Mouse (Mus musculus): ENCODE measurements around the gene Tenm4. TPM values are rescaled to one million over a fixed set of nuclear protein-coding genes. Genes with fewer than 3 reads are reported as not detected.

Tenm4 gene
- polyA plus RNA-seq, 1 experiment from 2014 or later: 45.6 TPM

DNA sequence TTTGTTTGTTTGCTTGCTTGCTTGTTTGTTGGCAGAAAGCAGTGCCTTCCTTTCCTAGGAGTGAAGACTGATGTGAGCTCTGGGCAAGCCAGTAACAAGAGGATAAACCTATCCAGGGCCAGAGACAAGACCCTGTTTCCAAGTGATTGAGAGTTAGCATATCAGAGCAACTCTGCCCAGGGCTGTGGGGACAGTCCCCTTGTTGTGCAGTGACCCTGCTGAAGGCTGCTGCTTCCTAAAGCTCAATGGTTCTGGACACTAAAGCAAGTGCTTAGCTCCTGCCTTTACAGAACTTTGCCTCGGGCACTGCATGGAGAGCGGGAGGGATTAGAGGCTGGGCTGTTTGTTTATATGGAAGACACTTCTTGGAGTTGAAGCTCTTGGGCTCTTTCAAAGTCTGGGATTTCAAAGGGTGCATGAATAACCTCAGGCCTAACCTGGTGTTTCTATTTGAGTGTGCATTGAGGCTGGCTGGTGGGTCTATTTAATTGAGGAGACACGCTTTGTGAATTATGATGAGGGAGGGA lies 185.3 kb downstream of the Tenm4 start:
- peaks cover 6% of the 10 kb centered on the region; the same call in 1 of the 2 replicates for H3K4me1 ChIP-seq
- ATAC-seq (ENCODE audit: insufficient number of reproducible peaks, insufficient read depth, low FRiP score, low TSS enrichment, low read depth): no peak
- no peaks in the 10 kb centered on the region for H3K36me3 ChIP-seq
- no peak overlapping the region for H3K4me3 ChIP-seq
- no peaks in the 10 kb centered on the region for H3K27me3 ChIP-seq
- H3K27ac ChIP-seq: no peak overlapping the region
- H3K4me2 ChIP-seq: no peak overlapping the region
- H3K9ac ChIP-seq: no peak overlapping the region
- 23% methylated on average over 3 of the region's 3 CpGs for WGBS
- H3K9me3 ChIP-seq: no peaks in the 10 kb centered on the region

DNA sequence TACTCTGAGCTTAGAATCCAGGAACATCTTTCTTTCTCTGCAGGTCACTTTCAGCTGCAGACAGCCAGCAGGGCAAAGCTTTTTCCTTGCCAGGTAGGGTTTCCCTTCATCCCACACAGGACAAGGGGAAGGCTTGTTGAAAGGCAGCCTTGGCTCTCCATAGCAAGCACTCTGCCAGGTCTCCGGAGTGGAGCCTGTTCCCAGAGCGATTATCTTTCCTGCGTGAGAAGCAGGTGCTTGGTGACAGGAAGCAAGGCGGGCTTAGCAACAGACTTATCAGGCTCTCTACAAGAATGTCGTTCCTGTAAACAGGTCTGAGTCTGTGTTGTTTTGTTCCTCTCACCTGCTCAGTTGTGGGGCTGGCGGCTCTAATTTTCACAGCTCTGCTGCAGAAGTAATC lies 186.5 kb downstream of the Tenm4 start:
- H3K27me3 ChIP-seq: no peaks in the 10 kb centered on the region
- no peak overlapping the region for H3K4me2 ChIP-seq
- no peak overlapping the region for H3K9ac ChIP-seq
- peaks cover 6% of the 10 kb centered on the region; the same call in 1 of the 2 replicates for H3K4me1 ChIP-seq
- H3K4me3 ChIP-seq: no peak overlapping the region
- ATAC-seq (ENCODE audit: insufficient number of reproducible peaks, insufficient read depth, low FRiP score, low TSS enrichment, low read depth): 0 out of 2 replicates have a peak, but pooled peaks have one; percentile 32
- H3K27ac ChIP-seq: no peak overlapping the region
- H3K36me3 ChIP-seq: no peaks in the 10 kb centered on the region
- no peaks in the 10 kb centered on the region for H3K9me3 ChIP-seq
- 55% methylated on average over 6 of the region's 6 CpGs for WGBS

- no peaks in the 10 kb centered on the region for H3K9me3 ChIP-seq
- H3K4me3 ChIP-seq: no peak overlapping the region
- H3K27me3 ChIP-seq: no peaks in the 10 kb centered on the region
- no peak for ATAC-seq (ENCODE audit: insufficient number of reproducible peaks, insufficient read depth, low FRiP score, low TSS enrichment, low read depth)
- H3K9ac ChIP-seq: no peak overlapping the region
- H3K4me2 ChIP-seq: no peak overlapping the region
- H3K4me1 ChIP-seq: peaks cover 3% of the 10 kb centered on the region; the same call in 1 of the 2 replicates
- no peaks in the 10 kb centered on the region for H3K36me3 ChIP-seq
- H3K27ac ChIP-seq: no peak overlapping the region
- 48% methylated on average over 3 of the region's 3 CpGs for WGBS
Measured at GRCm38 (mm10) chr7:96363311-96363710, 192.3 kb downstream of the Tenm4 start.

GRCm38 (mm10) chr7:96369947-96370346 lies 198.9 kb downstream of the Tenm4 start:
- Histone ChIP-seq H3K4me1 (peaks cover 14% of the 10 kb centered on the region), H3K36me3 (no peaks in the 10 kb centered on the region), H3K9ac (no peak overlapping the region), H3K27ac (no peak overlapping the region), H3K9me3 (no peaks in the 10 kb centered on the region), H3K4me3 (no peak overlapping the region), H3K4me2 (no peak overlapping the region), H3K27me3 (no peaks in the 10 kb centered on the region)
- no peak for ATAC-seq (ENCODE audit: insufficient number of reproducible peaks, insufficient read depth, low FRiP score, low TSS enrichment, low read depth)
- 77% methylated on average over 4 of the region's 4 CpGs for WGBS

GRCm38 (mm10) chr7:96374004-96374663 lies 203.1 kb downstream of the Tenm4 start:
- peaks cover 43% of the 10 kb centered on the region for H3K4me1 ChIP-seq
- H3K4me3 ChIP-seq: no peak overlapping the region
- no peaks in the 10 kb centered on the region for H3K27me3 ChIP-seq
- H3K9ac ChIP-seq: no peak overlapping the region
- no peak for ATAC-seq (ENCODE audit: insufficient number of reproducible peaks, insufficient read depth, low FRiP score, low TSS enrichment, low read depth)
- no peak overlapping the region for H3K27ac ChIP-seq
- 70% methylated on average over 6 of the region's 6 CpGs for WGBS
- H3K4me2 ChIP-seq: no peak overlapping the region
- H3K9me3 ChIP-seq: no peaks in the 10 kb centered on the region
- no peaks in the 10 kb centered on the region for H3K36me3 ChIP-seq

DNA sequence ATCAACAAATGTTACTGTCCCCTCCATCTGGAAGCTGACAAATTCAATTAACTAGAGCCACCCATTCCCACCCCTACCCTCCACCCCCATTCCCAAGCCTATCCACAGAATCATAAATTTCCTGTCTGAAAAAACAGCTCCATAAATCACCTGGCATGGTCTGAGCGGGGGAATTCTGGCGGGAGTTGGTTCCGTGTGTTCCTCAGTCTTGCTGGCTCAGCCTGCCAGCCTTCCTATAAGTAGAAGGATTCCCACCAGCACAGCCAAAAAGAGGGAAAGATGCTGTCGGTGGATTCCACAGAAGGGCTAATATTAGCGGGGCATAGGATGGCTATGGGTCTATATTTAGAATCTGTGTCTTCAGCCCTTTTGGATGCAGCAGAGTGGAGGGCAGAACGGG lies 204.5 kb downstream of the Tenm4 start:
- Histone ChIP-seq H3K9ac (no peak overlapping the region), H3K27me3 (no peaks in the 10 kb centered on the region), H3K4me2 (no peak overlapping the region), H3K27ac (no peak overlapping the region), H3K36me3 (no peaks in the 10 kb centered on the region), H3K4me1 (peaks cover 43% of the 10 kb centered on the region), H3K9me3 (no peaks in the 10 kb centered on the region), H3K4me3 (no peak overlapping the region)
- ATAC-seq (ENCODE audit: insufficient number of reproducible peaks, insufficient read depth, low FRiP score, low TSS enrichment, low read depth): no peak
- WGBS: 65% methylated on average over 6 of the region's 6 CpGs

- H3K27ac ChIP-seq: no peak overlapping the region
- H3K9me3 ChIP-seq: no peaks in the 10 kb centered on the region
- no peak overlapping the region for H3K4me3 ChIP-seq
- H3K4me2 ChIP-seq: no peak overlapping the region
- H3K4me1 ChIP-seq: peaks cover 9% of the 10 kb centered on the region
- H3K27me3 ChIP-seq: no peaks in the 10 kb centered on the region
- no peak for ATAC-seq (ENCODE audit: insufficient number of reproducible peaks, insufficient read depth, low FRiP score, low TSS enrichment, low read depth)
- 20% methylated on average over 6 of the region's 6 CpGs for WGBS
- no peaks in the 10 kb centered on the region for H3K36me3 ChIP-seq
- no peak overlapping the region for H3K9ac ChIP-seq
Measured at GRCm38 (mm10) chr7:96383686-96384528, 212.9 kb downstream of the Tenm4 start.

DNA sequence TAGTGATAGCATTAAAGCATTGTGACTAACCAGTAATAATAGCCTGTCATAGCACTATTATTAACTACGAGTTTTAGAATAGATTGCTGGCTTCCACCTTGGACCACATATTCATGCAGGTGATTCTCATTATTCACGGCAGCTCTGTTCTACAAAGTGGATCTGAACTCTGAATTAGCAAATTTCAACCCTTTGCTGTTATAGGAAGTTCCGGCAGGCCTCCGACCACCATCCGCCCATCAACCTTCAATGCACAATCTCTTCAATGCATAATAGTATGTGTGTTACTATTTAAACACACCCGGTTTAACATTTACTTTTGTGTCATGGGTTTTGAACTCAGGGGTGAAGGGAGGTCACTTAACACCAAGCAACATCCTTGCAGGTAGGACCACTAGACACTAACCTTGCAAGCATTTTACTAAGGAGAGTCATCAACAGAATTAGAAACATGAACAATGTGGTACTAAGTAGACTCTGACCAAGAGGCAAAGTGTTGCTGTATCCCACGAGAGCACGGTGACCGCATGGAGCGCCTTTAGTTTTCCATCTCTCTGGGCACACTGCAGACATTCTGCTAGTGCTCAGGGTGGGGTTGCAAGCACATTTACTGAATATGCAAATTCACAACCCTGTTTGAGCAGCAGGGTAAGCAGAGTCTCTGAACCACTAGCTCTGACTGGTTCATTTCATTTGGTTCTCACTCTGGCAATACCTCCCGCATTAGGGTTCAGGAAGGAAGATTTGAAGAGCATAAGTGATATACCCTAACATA lies 213.9 kb downstream of the Tenm4 start:
- no peak for ATAC-seq (ENCODE audit: insufficient number of reproducible peaks, insufficient read depth, low FRiP score, low TSS enrichment, low read depth)
- Histone ChIP-seq H3K4me3 (no peak overlapping the region), H3K9me3 (no peaks in the 10 kb centered on the region), H3K9ac (no peak overlapping the region), H3K4me2 (no peak overlapping the region), H3K36me3 (no peaks in the 10 kb centered on the region), H3K4me1 (peaks cover 9% of the 10 kb centered on the region), H3K27ac (no peak overlapping the region), H3K27me3 (no peaks in the 10 kb centered on the region)
- WGBS: 72% methylated on average over 11 of the region's 11 CpGs

GRCm38 (mm10) chr7:96385850-96386249 lies 214.8 kb downstream of the Tenm4 start:
- ATAC-seq (ENCODE audit: insufficient number of reproducible peaks, insufficient read depth, low FRiP score, low TSS enrichment, low read depth): no peak
- no peaks in the 10 kb centered on the region for H3K9me3 ChIP-seq
- no peak overlapping the region for H3K4me3 ChIP-seq
- H3K36me3 ChIP-seq: no peaks in the 10 kb centered on the region
- H3K4me2 ChIP-seq: no peak overlapping the region
- H3K9ac ChIP-seq: no peak overlapping the region
- WGBS: 83% methylated on average over 7 of the region's 7 CpGs
- no peaks in the 10 kb centered on the region for H3K27me3 ChIP-seq
- no peak overlapping the region for H3K27ac ChIP-seq
- peaks cover 12% of the 10 kb centered on the region for H3K4me1 ChIP-seq

GRCm38 (mm10) chr7:96390034-96390670 lies 219.1 kb downstream of the Tenm4 start:
- Histone ChIP-seq H3K27ac (no peak overlapping the region), H3K4me2 (no peak overlapping the region), H3K4me1 (peaks cover 13% of the 10 kb centered on the region), H3K36me3 (no peaks in the 10 kb centered on the region), H3K4me3 (no peak overlapping the region), H3K27me3 (no peaks in the 10 kb centered on the region), H3K9me3 (no peaks in the 10 kb centered on the region), H3K9ac (no peak overlapping the region)
- ATAC-seq (ENCODE audit: insufficient number of reproducible peaks, insufficient read depth, low FRiP score, low TSS enrichment, low read depth): no peak
- WGBS: 69% methylated on average over 6 of the region's 6 CpGs

DNA sequence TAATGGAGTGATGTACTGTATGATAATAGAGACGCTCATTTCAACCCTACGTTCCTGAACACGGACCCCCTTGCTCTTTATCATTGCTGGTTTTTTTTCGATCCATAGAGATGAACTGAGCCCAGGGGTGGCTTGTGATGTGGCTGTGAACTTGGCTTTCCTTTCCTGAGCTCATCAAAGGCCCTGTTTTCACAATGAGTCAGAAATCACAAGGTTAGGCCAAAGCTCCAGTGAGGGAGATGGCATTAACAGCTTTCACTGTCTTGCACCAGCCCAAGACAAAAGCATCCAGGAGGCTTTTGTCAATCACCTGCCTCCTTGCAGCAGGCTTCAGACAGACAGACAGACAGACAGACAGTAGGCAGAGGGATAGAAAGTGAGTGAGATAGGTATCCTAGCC lies 219.8 kb downstream of the Tenm4 start:
- H3K4me2 ChIP-seq: no peak overlapping the region
- H3K9me3 ChIP-seq: no peaks in the 10 kb centered on the region
- no peaks in the 10 kb centered on the region for H3K36me3 ChIP-seq
- H3K27me3 ChIP-seq: no peaks in the 10 kb centered on the region
- ATAC-seq (ENCODE audit: insufficient number of reproducible peaks, insufficient read depth, low FRiP score, low TSS enrichment, low read depth): no peak
- no peak overlapping the region for H3K27ac ChIP-seq
- H3K9ac ChIP-seq: no peak overlapping the region
- H3K4me1 ChIP-seq: peaks cover 13% of the 10 kb centered on the region
- no peak overlapping the region for H3K4me3 ChIP-seq
- WGBS: 91% methylated on average over 4 of the region's 4 CpGs

Data from embryonic facial prominence, embryonic 13.5 days (tissue).